Mouse (Mus musculus) liver, embryonic 13.5 days (tissue): Measurements from ENCODE around the gene Frat1. TPM values are rescaled to one million over a fixed set of nuclear protein-coding genes. Genes with fewer than 3 reads are reported as not detected.

Experiments
- ATAC-seq: fragments of 200-750 bp; cut with Nextera tagmentation; 2 replicates; pipeline ENCODE4 v1.8.0; 2017; ENCODE audit warnings: low read depth, mild to moderate bottlenecking, moderate number of reproducible peaks, moderate library complexity
- DNase-seq: peaks from one replicate; pipeline ENCODE4 v3.0.0; 2022
- H3K27ac ChIP-seq: fragments of 300-500 bp; sonication (generic); 2 replicates; pipeline ENCODE4 v1.5.1; 2015; ENCODE audit warnings: moderate library complexity, mild to moderate bottlenecking, inconsistent platforms
- H3K27me3 ChIP-seq: fragments of 300-500 bp; sonication (generic); 2 replicates; pipeline ENCODE4 v1.6.1; 2015; ENCODE audit warnings: mild to moderate bottlenecking, inconsistent platforms
- H3K36me3 ChIP-seq: fragments of 300-500 bp; sonication (generic); 2 replicates; pipeline ENCODE4 v1.6.1; 2015; ENCODE audit warnings: mild to moderate bottlenecking, inconsistent platforms
- H3K4me1 ChIP-seq: fragments of 300-500 bp; sonication (generic); replicated peaks from 2 replicates; pipeline ENCODE4 v1.6.1; 2015; ENCODE audit warnings: inconsistent platforms
- H3K4me2 ChIP-seq: fragments of 300-500 bp; sonication (generic); 2 replicates; pipeline ENCODE4 v1.6.1; 2015; ENCODE audit warnings: inconsistent platforms, mild to moderate bottlenecking, moderate library complexity
- H3K4me3 ChIP-seq: fragments of 300-500 bp; sonication (generic); replicated peaks from 2 replicates; pipeline ENCODE4 v1.5.1; 2015; ENCODE audit warnings: mild to moderate bottlenecking, inconsistent platforms
- H3K9ac ChIP-seq: fragments of 300-500 bp; sonication (generic); 2 replicates; pipeline ENCODE4 v1.6.1; 2015; ENCODE audit warnings: mild to moderate bottlenecking, inconsistent platforms
- H3K9me3 ChIP-seq: fragments of 300-500 bp; sonication (generic); replicated peaks from 2 replicates; pipeline ENCODE4 v1.6.1; 2016; ENCODE audit warnings: inconsistent platforms
- WGBS: fragments of 180-500 bp; shearing (Covaris S2); methylation state at CpG from one replicate; pipeline ENCODE4 v1.1.7; 2015; ENCODE audit not compliant: insufficient replicate concordance; 5-methylcytosine and 5-hydroxymethylcytosine counted together
- polyA plus RNA-seq: library from polyadenylated mRNA; unstranded; fragments of >200 nt; fragmentation: Nextera tagmentation; extraction: Ambion mirVana; gene quantifications from 2 replicates; pipeline ENCODE4 v1.2.1, GENCODE M21; 2015

Frat1 gene
- polyA plus RNA-seq, 1 experiment from 2014 or later, result 13.7 TPM

DNA sequence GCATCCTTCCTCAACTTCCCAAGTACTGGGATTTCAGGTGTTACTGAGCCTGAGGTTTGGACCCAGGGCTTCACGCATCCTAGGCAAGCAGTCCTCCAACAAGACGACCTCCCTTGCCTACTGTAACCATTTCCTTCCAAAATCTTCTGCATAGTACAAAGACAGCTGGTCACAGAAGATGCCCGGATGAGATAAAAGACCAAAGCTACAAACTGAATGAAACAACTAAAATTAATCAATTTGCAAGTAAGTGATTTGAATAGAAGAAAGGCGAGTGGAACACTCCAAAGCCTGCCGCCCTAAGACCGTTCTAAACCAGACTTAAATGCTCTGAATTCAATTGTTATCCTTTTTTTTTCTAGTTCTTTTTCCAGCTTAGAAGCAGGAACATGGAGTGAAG, 5.6 kb downstream of the Frat1 start:
- Histone ChIP-seq H3K4me2 (peak overlapping the region; percentile 65), H3K27ac (peak overlapping the region; percentile 97), H3K9ac (peak overlapping the region; percentile 66; the same call in 1 of the 2 replicates), H3K27me3 (no peaks in the 10 kb centered on the region), H3K36me3 (no peaks in the 10 kb centered on the region), H3K4me1 (peaks cover 99% of the 10 kb centered on the region), H3K4me3 (peak overlapping the region; percentile 37; the same call in 1 of the 2 replicates), H3K9me3 (no peaks in the 10 kb centered on the region)
- no peak for ATAC-seq
- DNase-seq, result no peak
- WGBS, result 45% methylated on average over 6 of the region's 6 CpGs

DNA sequence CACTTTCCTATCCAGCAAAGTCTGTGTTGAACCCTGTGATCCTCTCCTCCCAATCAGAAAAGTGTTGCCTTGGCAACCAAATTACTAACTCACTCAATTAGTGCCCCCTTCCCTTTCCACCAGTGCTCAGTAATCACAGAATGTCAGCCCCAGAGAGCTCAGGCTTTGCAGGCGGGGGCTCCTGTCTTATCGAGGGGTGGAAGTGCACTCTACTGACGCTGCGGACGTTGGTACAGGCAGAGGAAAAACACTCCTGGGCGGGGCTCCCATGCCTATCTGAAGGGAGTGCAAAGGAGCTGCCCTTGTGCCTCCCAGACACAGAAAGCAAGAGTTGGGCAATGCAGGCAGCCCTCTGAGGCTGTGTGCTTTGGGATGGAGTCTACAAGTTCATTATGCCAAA, 6.0 kb downstream of the Frat1 start:
- Histone ChIP-seq H3K27me3 (no peaks in the 10 kb centered on the region), H3K4me3 (peak overlapping the region; percentile 37), H3K4me2 (peak overlapping the region; percentile 65), H3K36me3 (no peaks in the 10 kb centered on the region), H3K4me1 (peaks cover 99% of the 10 kb centered on the region), H3K27ac (peak overlapping the region; percentile 97), H3K9me3 (no peaks in the 10 kb centered on the region), H3K9ac (peak overlapping the region; percentile 66)
- peak; percentile 89 for ATAC-seq
- 0% methylated on average over 6 of the region's 6 CpGs for WGBS
- DNase-seq, result peak; percentile 91

DNA sequence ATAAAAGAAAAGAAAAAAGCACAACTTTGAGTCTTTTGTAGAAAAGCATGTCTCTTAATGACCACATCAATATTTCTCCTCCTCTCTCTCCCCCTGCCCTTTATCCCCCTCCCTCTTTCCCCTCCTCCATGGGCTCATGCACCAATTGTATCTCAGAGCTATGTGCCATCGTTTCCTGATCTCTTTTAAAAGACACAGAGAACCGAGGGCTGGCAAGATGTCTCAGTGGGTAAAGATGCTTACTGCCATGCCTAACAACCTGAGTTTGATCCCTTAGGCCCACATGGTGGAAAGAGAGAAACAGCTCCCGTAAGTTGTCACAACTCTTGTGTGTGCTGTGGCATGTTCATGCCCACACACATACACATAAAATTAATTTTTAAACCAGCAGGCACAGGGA, 6.9 kb downstream of the Frat1 start:
- H3K9me3 ChIP-seq, result no peaks in the 10 kb centered on the region
- peak overlapping the region; percentile 97 for H3K27ac ChIP-seq
- peak overlapping the region; percentile 65 for H3K4me2 ChIP-seq
- no peak for DNase-seq
- peaks cover 99% of the 10 kb centered on the region for H3K4me1 ChIP-seq
- no peaks in the 10 kb centered on the region for H3K27me3 ChIP-seq
- H3K9ac ChIP-seq, result peak overlapping the region; percentile 66
- H3K36me3 ChIP-seq, result no peaks in the 10 kb centered on the region
- H3K4me3 ChIP-seq, result peak overlapping the region; percentile 37
- WGBS, result 36% methylated on average over 3 of the region's 3 CpGs
- ATAC-seq, result no peak

DNA sequence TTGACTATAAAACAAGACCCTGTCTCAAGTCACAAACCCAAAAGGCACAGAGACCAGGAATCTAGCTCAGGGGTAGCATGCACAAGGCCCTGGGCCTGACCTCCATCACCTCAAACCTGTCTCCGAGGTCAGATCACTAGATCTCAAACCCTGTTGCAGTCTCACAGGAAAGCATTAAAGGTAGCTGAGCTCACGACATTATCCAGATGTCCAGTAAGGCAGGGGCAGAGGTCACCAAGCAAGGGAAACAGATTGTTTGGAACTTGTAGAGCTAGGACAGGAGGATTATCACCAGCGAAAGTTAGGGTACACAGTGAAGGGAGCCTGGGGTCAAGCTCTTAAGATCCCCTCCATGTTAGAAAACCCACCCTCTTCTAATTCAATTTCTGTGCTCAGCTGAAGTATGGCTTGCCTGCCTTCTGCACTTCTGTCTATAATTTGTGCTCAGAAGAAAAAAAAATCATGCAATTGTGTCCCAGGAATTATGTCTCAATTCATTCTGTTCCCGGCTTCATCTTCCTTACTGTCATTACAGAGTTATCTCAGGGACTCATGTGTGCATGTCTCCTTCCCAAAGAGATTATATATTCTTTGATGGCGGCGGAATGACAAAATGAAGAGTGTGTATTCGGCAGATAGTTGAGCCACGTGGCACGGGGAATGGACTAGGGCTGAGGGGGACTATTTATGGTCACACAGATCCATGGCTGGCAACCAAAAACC, 7.6 kb downstream of the Frat1 start:
- peak overlapping the region; percentile 66 for H3K9ac ChIP-seq

DNA sequence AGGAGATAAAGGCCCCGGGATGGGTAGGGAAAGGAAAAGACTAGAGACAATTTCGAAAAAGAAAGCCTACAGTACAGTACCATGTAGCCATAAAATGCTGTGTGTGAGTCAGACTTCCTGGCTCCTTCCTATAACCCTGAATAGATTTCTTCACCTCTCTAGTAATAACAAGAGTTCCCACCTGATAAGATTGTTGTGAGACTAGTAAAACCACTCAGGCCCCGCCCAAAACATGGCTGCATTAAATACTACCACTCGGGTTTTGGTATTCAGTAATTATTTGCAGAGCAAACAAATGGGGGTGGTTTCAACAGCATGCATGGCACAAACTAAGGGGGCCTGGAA, 8.1 kb downstream of the Frat1 start:
- Histone ChIP-seq H3K4me2 (peak overlapping the region; percentile 65), H3K27me3 (no peaks in the 10 kb centered on the region), H3K36me3 (no peaks in the 10 kb centered on the region), H3K4me1 (peaks cover 99% of the 10 kb centered on the region), H3K27ac (peak overlapping the region; percentile 97), H3K4me3 (peak overlapping the region; percentile 24), H3K9ac (peak overlapping the region; percentile 63), H3K9me3 (no peaks in the 10 kb centered on the region)
- ATAC-seq (peak; percentile 25), DNase-seq (peak; percentile 59)
- 4% methylated on average over 4 of the region's 4 CpGs for WGBS

More for the DNA sequence above, 7.6 kb downstream of the Frat1 start:
- Histone ChIP-seq H3K27me3 (no peaks in the 10 kb centered on the region), H3K9me3 (no peaks in the 10 kb centered on the region), H3K27ac (peak overlapping the region; percentile 97), H3K4me1 (peaks cover 99% of the 10 kb centered on the region), H3K36me3 (no peaks in the 10 kb centered on the region), H3K4me3 (peak overlapping the region; percentile 24), H3K4me2 (peak overlapping the region; percentile 65)
- DNase-seq (peak; percentile 72), ATAC-seq (peak; percentile 55)
- 15% methylated on average over 9 of the region's 9 CpGs for WGBS

DNA sequence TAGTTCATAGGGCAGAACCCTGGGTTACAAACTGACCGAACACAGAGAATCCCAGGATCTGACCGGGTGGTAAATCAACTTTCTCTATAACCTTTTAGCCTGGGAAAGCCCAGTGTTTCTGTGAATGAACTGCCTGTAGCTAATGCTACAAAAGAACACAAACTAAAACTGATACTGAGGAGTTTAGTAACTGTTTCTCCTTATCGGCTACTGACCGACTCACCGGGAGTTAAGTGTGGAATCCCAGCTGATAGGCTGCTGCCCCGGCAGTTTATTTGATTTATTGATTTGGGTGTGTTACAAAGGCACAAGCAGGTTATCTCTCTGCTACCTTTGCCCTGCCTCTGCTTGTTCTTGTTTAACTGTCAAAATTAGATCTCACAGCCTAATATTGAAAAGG, 9.0 kb downstream of the Frat1 start:
- Histone ChIP-seq H3K9ac (peak overlapping the region; percentile 63), H3K27me3 (no peaks in the 10 kb centered on the region), H3K36me3 (no peaks in the 10 kb centered on the region), H3K4me1 (peaks cover 92% of the 10 kb centered on the region), H3K4me2 (peak overlapping the region; percentile 65), H3K9me3 (no peaks in the 10 kb centered on the region), H3K27ac (peak overlapping the region; percentile 97), H3K4me3 (peak overlapping the region; percentile 24)
- DNase-seq (peak; percentile 63), ATAC-seq (peak; percentile 11)
- WGBS, result 19% methylated on average over 6 of the region's 6 CpGs

DNA sequence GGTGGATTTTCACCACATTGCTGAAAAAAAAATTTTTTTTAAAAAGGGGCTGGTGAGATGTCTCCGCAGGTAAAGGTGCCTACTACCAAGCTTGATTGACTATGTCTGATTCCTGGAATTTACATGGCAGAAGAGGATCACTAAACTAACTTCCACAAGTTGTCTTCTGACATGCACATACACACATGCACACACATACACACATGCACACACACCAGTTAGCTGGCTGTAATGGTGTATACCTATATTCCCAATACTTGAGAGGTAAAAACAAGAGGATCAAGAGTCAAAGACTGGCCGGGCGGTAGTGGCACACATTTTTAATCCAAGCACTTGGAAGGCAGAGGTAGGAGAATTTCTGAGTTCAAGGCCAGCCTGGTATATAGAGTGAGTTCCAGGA, 9.9 kb downstream of the Frat1 start:
- peaks cover 90% of the 10 kb centered on the region for H3K4me1 ChIP-seq
- peak overlapping the region; percentile 97 for H3K27ac ChIP-seq

DNA sequence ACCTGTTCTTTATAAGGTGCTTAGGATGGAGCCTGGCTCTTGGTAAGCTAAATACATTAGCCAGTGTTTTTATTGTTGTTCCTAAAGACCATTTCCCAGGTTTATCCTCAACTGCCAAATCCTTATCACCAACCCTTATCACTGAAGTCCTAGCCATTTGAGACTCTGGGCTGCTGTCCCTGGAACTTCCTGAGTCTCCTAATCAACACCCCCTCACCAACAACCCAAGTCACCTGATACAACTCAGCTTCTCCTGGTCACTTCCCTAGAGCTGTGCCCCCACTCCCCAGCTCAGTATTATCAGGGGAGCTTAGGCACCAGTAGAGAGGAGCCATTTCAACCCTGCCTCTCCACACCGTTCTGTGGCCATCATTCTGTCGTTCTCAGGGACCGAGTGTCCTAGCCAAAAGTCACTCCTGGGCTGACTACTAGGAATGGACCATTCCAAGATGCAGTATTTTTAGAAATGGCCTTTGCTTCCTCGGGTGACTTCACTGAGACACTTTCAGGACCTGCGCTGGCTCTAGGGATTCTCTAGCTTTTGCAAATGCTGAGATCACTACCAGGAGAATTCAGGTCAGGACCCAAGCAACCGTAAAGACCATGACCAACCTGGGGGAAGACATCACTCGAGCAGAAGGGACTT, 11.5 kb downstream of the Frat1 start:
- ATAC-seq, result no peak
- Histone ChIP-seq H3K9me3 (no peaks in the 10 kb centered on the region), H3K27ac (peak overlapping the region; percentile 59), H3K4me3 (no peak overlapping the region), H3K4me2 (no peak overlapping the region), H3K4me1 (peaks cover 88% of the 10 kb centered on the region), H3K9ac (no peak overlapping the region; the same call in 1 of the 2 replicates), H3K36me3 (no peaks in the 10 kb centered on the region), H3K27me3 (no peaks in the 10 kb centered on the region)
- no peak for DNase-seq
- 42% methylated on average over 7 of the region's 7 CpGs for WGBS

More for the DNA sequence above, 9.9 kb downstream of the Frat1 start:
- DNase-seq, result no peak
- Histone ChIP-seq H3K9me3 (no peaks in the 10 kb centered on the region), H3K4me2 (peak overlapping the region; percentile 65), H3K27me3 (no peaks in the 10 kb centered on the region), H3K36me3 (no peaks in the 10 kb centered on the region), H3K4me3 (no peak overlapping the region), H3K9ac (0 out of 2 replicates have a peak overlapping the region, but pooled peaks have one; percentile 4)
- 90% methylated on average over 3 of the region's 3 CpGs for WGBS
- ATAC-seq, result no peak

DNA sequence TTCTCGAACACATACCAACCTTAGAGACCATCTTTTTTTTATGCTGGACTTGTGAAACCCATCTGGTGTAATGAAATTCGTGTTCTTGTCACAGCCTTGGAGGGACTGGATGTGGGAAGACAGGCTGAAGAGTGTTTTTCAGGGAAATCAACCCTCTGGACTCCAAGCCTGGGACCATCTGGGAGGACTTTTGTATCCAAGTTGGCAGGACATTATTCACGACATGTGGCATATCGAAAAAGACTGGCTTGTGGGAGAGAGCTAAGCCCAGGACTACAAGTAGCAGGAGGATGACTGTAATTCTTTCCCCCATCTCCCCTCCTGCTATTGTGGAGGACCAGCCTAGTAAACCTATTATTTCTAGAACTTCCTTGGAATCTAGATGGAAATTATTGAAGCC, 12.4 kb downstream of the Frat1 start:
- Histone ChIP-seq H3K9ac (no peak overlapping the region), H3K36me3 (no peaks in the 10 kb centered on the region), H3K27ac (no peak overlapping the region), H3K9me3 (no peaks in the 10 kb centered on the region), H3K27me3 (no peaks in the 10 kb centered on the region), H3K4me1 (peaks cover 85% of the 10 kb centered on the region), H3K4me2 (no peak overlapping the region), H3K4me3 (no peak overlapping the region)
- WGBS, result 82% methylated on average over 4 of the region's 4 CpGs
- DNase-seq (no peak), ATAC-seq (no peak)

DNA sequence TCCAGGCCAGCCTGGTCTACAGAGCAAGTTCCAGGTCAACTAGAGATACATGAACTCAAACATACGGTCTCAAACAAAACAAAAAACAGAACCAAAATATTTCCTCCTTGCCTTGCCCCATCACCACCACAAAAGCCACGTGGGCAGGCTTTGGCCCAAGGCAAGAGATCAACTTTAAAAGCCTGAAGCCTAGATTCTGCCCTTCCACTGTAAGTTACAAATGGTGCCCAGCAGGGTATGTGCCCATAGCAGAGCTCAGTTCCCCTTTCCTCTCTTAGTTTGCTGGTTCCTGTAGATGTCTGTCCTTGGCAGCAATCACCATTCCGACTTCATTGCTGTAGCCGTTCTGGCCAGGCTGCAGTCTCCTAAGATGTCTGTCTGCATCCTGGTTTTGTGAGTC, 12.9 kb downstream of the Frat1 start:
- Histone ChIP-seq H3K4me2 (no peak overlapping the region), H3K4me3 (no peak overlapping the region), H3K9me3 (no peaks in the 10 kb centered on the region), H3K27ac (no peak overlapping the region), H3K36me3 (no peaks in the 10 kb centered on the region), H3K9ac (no peak overlapping the region), H3K27me3 (no peaks in the 10 kb centered on the region), H3K4me1 (peaks cover 80% of the 10 kb centered on the region)
- ATAC-seq, result no peak
- no peak for DNase-seq
- 67% methylated on average over 4 of the region's 4 CpGs for WGBS

DNA sequence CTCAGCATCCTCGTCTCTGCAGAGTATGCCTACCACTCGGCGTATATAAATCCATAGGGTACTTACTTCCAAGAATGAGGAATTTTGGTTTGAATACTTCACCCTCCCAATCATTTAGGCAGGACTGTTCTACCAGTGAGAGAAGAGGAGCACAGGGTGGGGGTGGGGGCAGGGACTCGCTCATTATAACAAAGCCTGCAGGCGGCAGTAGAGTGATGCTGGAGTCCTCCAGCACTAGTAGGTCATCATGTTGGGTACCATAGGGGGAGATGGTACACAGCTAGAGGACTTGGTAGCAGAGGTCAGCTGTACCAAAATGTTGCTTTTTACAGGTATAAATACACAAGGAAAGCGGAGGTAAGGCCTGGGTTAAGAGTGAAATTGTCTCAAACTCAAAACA, 14.6 kb downstream of the Frat1 start:
- H3K27ac ChIP-seq, result no peak overlapping the region
- no peaks in the 10 kb centered on the region for H3K9me3 ChIP-seq
- H3K4me3 ChIP-seq, result no peak overlapping the region
- H3K27me3 ChIP-seq, result no peaks in the 10 kb centered on the region
- WGBS, result 68% methylated on average over 6 of the region's 6 CpGs
- H3K4me1 ChIP-seq, result peaks cover 63% of the 10 kb centered on the region
- no peak overlapping the region for H3K9ac ChIP-seq
- no peak overlapping the region for H3K4me2 ChIP-seq
- DNase-seq, result no peak
- no peak for ATAC-seq
- H3K36me3 ChIP-seq, result no peaks in the 10 kb centered on the region
